Mouse (Mus musculus) hematopoietic stem cell, adult 5-6 weeks (primary cell): ENCODE measurements at regions not wholly inside any gene's neighbourhood (a gene's known extent, or its start where the extent isn't known, plus 50 kb on each side); places are given as distances from the start of the nearest gene placed in this dataset.

Experiments used
- ATAC-seq, 2 experiments: fragments of 125-278 bp in 1 of 2; replicated peaks in 1 of 2; 2 replicates each; pipeline ENCODE4 v1.8.0; 2016 to 2017; ENCODE audit warnings: inconsistent platforms in 2 of 2, mild to moderate bottlenecking in 2 of 2, moderate number of reproducible peaks in 2 of 2, low read depth in 1 of 2, moderate TSS enrichment in 1 of 2; ENCODE audit not compliant: low FRiP score in 2 of 2, poor library complexity in 2 of 2, severe bottlenecking in 2 of 2, insufficient read depth in 1 of 2, low TSS enrichment in 1 of 2

- ATAC-seq, result peak; percentile 68 to 73; a peak in 3 of 4 replicates
These were observed 271.4 kb downstream of the Vgll3 start for GRCm38 (mm10) chr16:66086499-66086898.

- no peak for ATAC-seq
These were observed 277.7 kb downstream of the Vgll3 start for GRCm38 (mm10) chr16:66092766-66093165.

GRCm38 (mm10) chr16:66095682-66096081 lies 280.6 kb downstream of the Vgll3 start:
- no peak for ATAC-seq

- ATAC-seq, result no peak
These were observed 302.9 kb downstream of the Vgll3 start for GRCm38 (mm10) chr16:66117930-66118329.

- ATAC-seq, result no peak
These were observed 322.7 kb downstream of the Vgll3 start for GRCm38 (mm10) chr16:66137755-66138154.

- no peak for ATAC-seq
These were observed 329.7 kb downstream of the Vgll3 start for GRCm38 (mm10) chr16:66144765-66145164.

GRCm38 (mm10) chr16:66145280-66145679 lies 330.2 kb downstream of the Vgll3 start:
- no peak for ATAC-seq

GRCm38 (mm10) chr16:66168289-66168688 lies 353.2 kb downstream of the Vgll3 start:
- no peak for ATAC-seq

GRCm38 (mm10) chr16:66190801-66191200 lies 375.7 kb downstream of the Vgll3 start:
- peak in 1 of 2 experiments; percentile 56; a peak in 1 of 4 replicates for ATAC-seq

GRCm38 (mm10) chr16:66201406-66201805 lies 386.3 kb downstream of the Vgll3 start:
- ATAC-seq, result no peak
